Mouse (Mus musculus) stomach, postnatal 0 days (tissue): ENCODE measurements around the gene Mpdu1. TPM values are rescaled to one million over a fixed set of nuclear protein-coding genes. Genes with fewer than 3 reads are reported as not detected.

Source experiments
- ATAC-seq: fragments of 200-750 bp; cut with Nextera tagmentation; 2 replicates; pipeline ENCODE4 v1.8.0; 2017; ENCODE audit not compliant: low FRiP score, low TSS enrichment
- DNase-seq: peaks from one replicate; pipeline ENCODE4 v3.0.0-alpha.2; 2016; ENCODE audit warnings: low spot score
- H3K27ac ChIP-seq: fragments of 300-500 bp; sonication (generic); replicated peaks from 2 replicates; pipeline ENCODE4 v1.5.1; 2014; ENCODE audit warnings: mild to moderate bottlenecking, control low read depth
- H3K27me3 ChIP-seq: fragments of 300-500 bp; sonication (generic); 2 replicates; pipeline ENCODE4 v1.6.1; 2014; ENCODE audit warnings: low read length; ENCODE audit not compliant: control insufficient read depth, insufficient read depth
- H3K36me3 ChIP-seq: fragments of 300-500 bp; sonication (generic); 2 replicates; pipeline ENCODE4 v1.6.1; 2014; ENCODE audit warnings: low read length, mixed read lengths; ENCODE audit not compliant: control insufficient read depth, insufficient read depth
- H3K4me1 ChIP-seq: fragments of 300-500 bp; sonication (generic); replicated peaks from 2 replicates; pipeline ENCODE4 v1.6.1; 2014; ENCODE audit warnings: antibody characterized with exemption; ENCODE audit not compliant: control insufficient read depth, insufficient read depth
- H3K4me2 ChIP-seq: fragments of 300-500 bp; sonication (generic); replicated peaks from 2 replicates; pipeline ENCODE4 v1.6.1; 2014; ENCODE audit warnings: low read depth, mild to moderate bottlenecking, control low read depth, moderate library complexity
- H3K4me3 ChIP-seq: fragments of 300-500 bp; sonication (generic); 2 replicates; pipeline ENCODE4 v1.5.1; 2014; ENCODE audit warnings: low read depth, low read length, control low read depth
- H3K9ac ChIP-seq: fragments of 300-500 bp; sonication (generic); 2 replicates; pipeline ENCODE4 v1.6.1; 2014; ENCODE audit warnings: mild to moderate bottlenecking, low read length, control low read depth, mixed read lengths
- H3K9me3 ChIP-seq: fragments of 300-500 bp; sonication (generic); 2 replicates; pipeline ENCODE4 v1.6.1; 2016; ENCODE audit warnings: low read length; ENCODE audit not compliant: control insufficient read depth
- CTCF ChIP-seq: IDR thresholded peaks from 2 replicates; pipeline ENCODE4 v1.5.1; 2016; ENCODE audit warnings: antibody characterized with exemption, low read depth, mild to moderate bottlenecking, moderate library complexity
- EP300 ChIP-seq: optimal IDR thresholded peaks from 2 replicates; pipeline ENCODE3; 2016; ENCODE audit warnings: antibody characterized with exemption
- WGBS: fragments of 180-500 bp; shearing (Covaris S2); extraction: QIAGEN DNeasy Blood & Tissue Kit; methylation state at CpG from one replicate; pipeline ENCODE4 v1.1.7; 2014; 5-methylcytosine and 5-hydroxymethylcytosine counted together
- polyA plus RNA-seq: library from polyadenylated mRNA; unstranded; fragments of >200 nt; fragmentation: Nextera tagmentation; extraction: Ambion mirVana; gene quantifications from 2 replicates; pipeline ENCODE4 v1.2.1, GENCODE M21; 2015

The Mpdu1 gene
- polyA plus RNA-seq, 1 experiment from 2014 or later: 69.1 TPM

GRCm38 (mm10) chr11:69692863-69693262, 30.4 kb upstream of the Mpdu1 start:
- TF ChIP-seq EP300 (no peak), CTCF (no peak)
- H3K27ac ChIP-seq: no peak overlapping the region
- no peak for DNase-seq
- H3K4me2 ChIP-seq: no peak overlapping the region
- H3K27me3 ChIP-seq: no peaks in the 10 kb centered on the region
- WGBS: 74% methylated on average over 6 of the region's 6 CpGs
- H3K4me1 ChIP-seq: no peaks in the 10 kb centered on the region
- H3K36me3 ChIP-seq: no peaks in the 10 kb centered on the region
- no peaks in the 10 kb centered on the region for H3K9me3 ChIP-seq
- peak; percentile 47 for ATAC-seq
- no peak overlapping the region for H3K9ac ChIP-seq
- H3K4me3 ChIP-seq: no peak overlapping the region

GRCm38 (mm10) chr11:69692196-69692811, 29.9 kb upstream of the Mpdu1 start:
- H3K4me2 ChIP-seq: no peak overlapping the region
- H3K9me3 ChIP-seq: no peaks in the 10 kb centered on the region
- H3K27ac ChIP-seq: no peak overlapping the region
- 73% methylated on average over 9 of the region's 9 CpGs for WGBS
- no peak overlapping the region for H3K4me3 ChIP-seq
- TF ChIP-seq EP300 (no peak), CTCF (no peak)
- no peaks in the 10 kb centered on the region for H3K27me3 ChIP-seq
- H3K9ac ChIP-seq: no peak overlapping the region
- no peak for DNase-seq
- H3K36me3 ChIP-seq: no peaks in the 10 kb centered on the region
- ATAC-seq: no peak
- H3K4me1 ChIP-seq: no peaks in the 10 kb centered on the region

GRCm38 (mm10) chr11:69689891-69690290, 27.4 kb upstream of the Mpdu1 start:
- no peaks in the 10 kb centered on the region for H3K36me3 ChIP-seq
- DNase-seq (no peak), ATAC-seq (no peak)
- H3K9ac ChIP-seq: no peak overlapping the region
- H3K4me2 ChIP-seq: no peak overlapping the region
- no peak overlapping the region for H3K4me3 ChIP-seq
- no peaks in the 10 kb centered on the region for H3K27me3 ChIP-seq
- H3K4me1 ChIP-seq: peaks cover 9% of the 10 kb centered on the region
- 91% methylated on average over 1 of the region's 1 CpGs for WGBS
- no peak overlapping the region for H3K27ac ChIP-seq
- TF ChIP-seq CTCF (no peak), EP300 (no peak)
- H3K9me3 ChIP-seq: no peaks in the 10 kb centered on the region

- Histone ChIP-seq H3K27ac (peak overlapping the region; percentile 74), H3K9ac (no peak overlapping the region), H3K9me3 (no peaks in the 10 kb centered on the region), H3K36me3 (no peaks in the 10 kb centered on the region), H3K27me3 (no peaks in the 10 kb centered on the region), H3K4me3 (no peak overlapping the region), H3K4me1 (peaks cover 9% of the 10 kb centered on the region), H3K4me2 (0 out of 2 replicates have a peak overlapping the region, but pooled peaks have one; percentile 17)
- 43% methylated on average over 5 of the region's 5 CpGs for WGBS
- DNase-seq (no peak), ATAC-seq (no peak)
- TF ChIP-seq EP300 (no peak), CTCF (no peak)
Observed at GRCm38 (mm10) chr11:69687061-69687460, 24.6 kb upstream of the Mpdu1 start.

DNA sequence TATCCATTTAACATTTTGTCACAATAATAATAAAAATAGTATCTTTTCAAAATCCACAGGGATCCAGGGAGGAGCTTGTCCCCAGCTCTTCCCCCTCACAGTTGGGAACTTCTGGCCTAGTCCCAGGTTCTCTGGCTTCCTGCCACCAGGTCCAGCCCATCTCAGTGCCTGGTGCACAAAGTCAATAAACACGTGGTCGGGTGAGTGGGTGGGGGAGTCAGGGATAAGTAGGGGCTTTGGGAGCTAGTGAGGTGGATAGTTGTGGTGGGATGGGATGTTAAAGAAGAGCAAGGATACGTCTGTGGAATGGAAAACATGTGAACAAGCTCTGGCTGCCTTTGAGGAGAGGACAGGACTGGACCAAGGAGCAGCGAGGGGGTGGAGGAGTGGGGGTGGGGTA, 23.9 kb upstream of the Mpdu1 start:
- Histone ChIP-seq H3K9ac (no peak overlapping the region), H3K4me1 (peaks cover 9% of the 10 kb centered on the region)
- WGBS: 11% methylated on average over 4 of the region's 4 CpGs

DNA sequence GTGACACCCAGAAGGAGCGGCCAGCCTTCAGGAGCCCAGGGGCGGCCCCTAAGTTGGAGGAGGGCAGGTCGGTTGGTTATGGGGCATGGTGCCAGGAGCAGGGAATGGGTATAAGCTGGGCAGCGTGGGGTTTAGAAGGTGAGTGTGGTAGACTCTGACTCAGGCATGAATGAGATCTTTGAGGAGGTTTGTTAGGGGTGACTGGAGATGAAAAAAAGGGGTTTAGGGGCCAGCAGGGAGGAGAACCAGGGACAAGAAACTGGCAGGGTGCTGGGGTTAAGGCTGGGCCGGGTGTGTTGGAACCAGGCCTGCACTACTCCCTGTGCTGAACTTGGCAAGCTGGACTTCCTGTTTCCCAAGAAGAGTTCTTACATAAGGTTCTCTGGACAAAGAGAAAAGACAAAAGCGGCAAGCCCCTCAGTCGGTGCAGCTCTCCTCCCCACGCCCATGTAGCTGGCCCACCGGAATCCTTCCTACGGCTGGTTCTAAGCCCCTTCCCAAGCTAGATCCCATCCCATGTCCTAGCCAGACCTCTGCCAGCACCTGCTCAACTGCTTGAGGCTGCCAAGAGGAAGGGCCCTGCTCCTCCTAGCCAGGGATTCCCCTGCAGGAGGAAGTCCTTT, 23.2 kb upstream of the Mpdu1 start, which contains the start of gene Tnfsf13:
Gene Tnfsf13, minus strand, starts transcription at position 259 of the 623 bp plus-strand sequence.
- peak; percentile 30; the same call in 1 of the 2 replicates for ATAC-seq
- no peak within 1 kb of the TSS for H3K4me3 ChIP-seq
- peak within 1 kb of the TSS; percentile 31; the same call in 1 of the 2 replicates for H3K4me2 ChIP-seq
- H3K36me3 ChIP-seq: no peaks in the 10 kb centered on the region
- H3K9ac ChIP-seq: peak within 1 kb of the TSS; percentile 51
- no peaks in the 10 kb centered on the region for H3K9me3 ChIP-seq
- peak within 1 kb of the TSS; percentile 92 for H3K27ac ChIP-seq
- WGBS: 39% methylated on average over 10 of the region's 10 CpGs
- no peaks in the 10 kb centered on the region for H3K27me3 ChIP-seq
- peak; percentile 56 for DNase-seq
- peaks cover 12% of the 10 kb centered on the region for H3K4me1 ChIP-seq
- TF ChIP-seq CTCF (no peak), EP300 (no peak)

More for the DNA sequence above, 23.9 kb upstream of the Mpdu1 start:
- TF ChIP-seq EP300 (no peak), CTCF (no peak)
- Histone ChIP-seq H3K36me3 (no peaks in the 10 kb centered on the region), H3K27ac (peak overlapping the region; percentile 74), H3K9me3 (no peaks in the 10 kb centered on the region), H3K27me3 (no peaks in the 10 kb centered on the region), H3K4me2 (no peak overlapping the region), H3K4me3 (no peak overlapping the region)
- no peak for ATAC-seq
- peak; percentile 84 for DNase-seq
